Mouse (Mus musculus) heart, embryonic 12.5 days (tissue): ENCODE data around the gene Hist1h3d. TPM values are rescaled to one million over a fixed set of nuclear protein-coding genes. Genes with fewer than 3 reads are reported as not detected.
"Not testable (repeated sequence)": the region's sequence is repeated elsewhere in the genome, so short reads cannot be mapped to it uniquely, and the experiment has no call there.

Source experiments
- ATAC-seq: fragments of 200-750 bp; cut with Nextera tagmentation; 2 replicates; pipeline ENCODE4 v1.8.0; 2017; ENCODE audit warnings: moderate TSS enrichment, moderate library complexity; ENCODE audit not compliant: insufficient number of reproducible peaks, low FRiP score
- H3K27ac ChIP-seq: fragments of 300-500 bp; sonication (generic); 2 replicates; pipeline ENCODE4 v1.5.1; 2016; ENCODE audit warnings: mild to moderate bottlenecking, moderate library complexity; ENCODE audit not compliant: poor library complexity, severe bottlenecking
- H3K27me3 ChIP-seq: fragments of 300-500 bp; sonication (generic); replicated peaks from 2 replicates; pipeline ENCODE4 v1.6.1; 2016; ENCODE audit warnings: mild to moderate bottlenecking, moderate library complexity
- H3K36me3 ChIP-seq: fragments of 300-500 bp; sonication (generic); 2 replicates; pipeline ENCODE4 v1.6.1; 2016; ENCODE audit warnings: mild to moderate bottlenecking, moderate library complexity
- H3K4me1 ChIP-seq: fragments of 300-500 bp; sonication (generic); replicated peaks from 2 replicates; pipeline ENCODE4 v1.6.1; 2016; ENCODE audit warnings: mild to moderate bottlenecking
- H3K4me2 ChIP-seq: fragments of 300-500 bp; sonication (generic); 2 replicates; pipeline ENCODE4 v1.6.1; 2016; ENCODE audit warnings: mild to moderate bottlenecking, moderate library complexity
- H3K4me3 ChIP-seq: fragments of 300-500 bp; sonication (generic); 2 replicates; pipeline ENCODE4 v1.5.1; 2016; ENCODE audit warnings: mild to moderate bottlenecking
- H3K9ac ChIP-seq: fragments of 300-500 bp; sonication (generic); 2 replicates; pipeline ENCODE4 v1.6.1; 2016; ENCODE audit warnings: mild to moderate bottlenecking, moderate library complexity
- H3K9me3 ChIP-seq: fragments of 300-500 bp; sonication (generic); replicated peaks from 2 replicates; pipeline ENCODE4 v1.6.1; 2016; ENCODE audit warnings: mild to moderate bottlenecking, moderate library complexity
- WGBS: fragments of 180-500 bp; shearing (Covaris S2); methylation state at CpG from one replicate; pipeline ENCODE4 v1.1.7; 2016; 5-methylcytosine and 5-hydroxymethylcytosine counted together
- polyA plus RNA-seq: library from polyadenylated mRNA; unstranded; fragments of >200 nt; fragmentation: Nextera tagmentation; extraction: Ambion mirVana; gene quantifications from 2 replicates; pipeline ENCODE4 v1.2.1, GENCODE M21; 2016

The Hist1h3d gene
- polyA plus RNA-seq, 1 experiment from 2014 or later: 1.4 TPM

- H3K4me1 ChIP-seq: peaks cover 5% of the 10 kb centered on the region; the same call in 1 of the 2 replicates
- H3K4me3 ChIP-seq: peak within 1 kb of the TSS; percentile 57
- peak within 1 kb of the TSS; percentile 74 for H3K9ac ChIP-seq
- under 1% methylated on average over 26 of the region's 45 CpGs for WGBS
- peak within 1 kb of the TSS; percentile 94 for H3K27ac ChIP-seq
- H3K27me3 ChIP-seq: no peaks in the 10 kb centered on the region
- ATAC-seq: peak; percentile 90
- peak within 1 kb of the TSS; percentile 82 for H3K4me2 ChIP-seq
- no peaks in the 10 kb centered on the region for H3K9me3 ChIP-seq
- no peaks in the 10 kb centered on the region for H3K36me3 ChIP-seq
These were observed 31.4 kb upstream of the Hist1h3d start, which contains the start of gene Hist1h3f for GRCm38 (mm10) chr13:23543965-23544786. Hist1h3f (plus strand) TSS chr13:23544052.

GRCm38 (mm10) chr13:23544787-23545120, 30.8 kb upstream of the Hist1h3d start:
- not testable (repeated sequence) for H3K36me3 ChIP-seq, H3K4me1 ChIP-seq, H3K9me3 ChIP-seq, H3K27me3 ChIP-seq
- under 1% methylated on average over 12 of the region's 14 CpGs for WGBS
- Histone ChIP-seq H3K4me2 (peak overlapping the region; percentile 58), H3K9ac (peak overlapping the region; percentile 74; the same call in 1 of the 2 replicates), H3K4me3 (peak overlapping the region; percentile 57), H3K27ac (peak overlapping the region; percentile 94)
- peak; percentile 42 for ATAC-seq

- no peak overlapping the region for H3K4me3 ChIP-seq
- H3K9ac ChIP-seq: no peak overlapping the region
- peaks cover 9% of the 10 kb centered on the region for H3K4me1 ChIP-seq
- H3K9me3 ChIP-seq: no peaks in the 10 kb centered on the region
- WGBS: 71% methylated on average over 5 of the region's 5 CpGs
- no peaks in the 10 kb centered on the region for H3K27me3 ChIP-seq
- ATAC-seq: no peak
- H3K36me3 ChIP-seq: no peaks in the 10 kb centered on the region
- no peak overlapping the region for H3K27ac ChIP-seq
- no peak overlapping the region for H3K4me2 ChIP-seq
These were observed 28.9 kb upstream of the Hist1h3d start for GRCm38 (mm10) chr13:23546694-23547093.

- ATAC-seq: no peak
- Histone ChIP-seq H3K27ac (peak overlapping the region; percentile 87), H3K4me3 (peak overlapping the region; percentile 55), H3K27me3 (no peaks in the 10 kb centered on the region), H3K9me3 (no peaks in the 10 kb centered on the region), H3K36me3 (no peaks in the 10 kb centered on the region), H3K4me2 (peak overlapping the region; percentile 77), H3K4me1 (peaks cover 6% of the 10 kb centered on the region), H3K9ac (peak overlapping the region; percentile 75)
- WGBS: 6% methylated on average over 3 of the region's 3 CpGs
These were observed 24.8 kb upstream of the Hist1h3d start for GRCm38 (mm10) chr13:23550761-23551145.

GRCm38 (mm10) chr13:23551146-23551834, 24.3 kb upstream of the Hist1h3d start, which contains the start of gene Hist1h4f:
Hist1h4f (minus strand) TSS chr13:23551648.
- under 1% methylated on average over 47 of the region's 47 CpGs for WGBS
- peak within 1 kb of the TSS; percentile 75 for H3K9ac ChIP-seq
- H3K27ac ChIP-seq: peak within 1 kb of the TSS; percentile 87
- not testable (repeated sequence) for H3K27me3 ChIP-seq, H3K36me3 ChIP-seq, H3K4me1 ChIP-seq, H3K9me3 ChIP-seq
- H3K4me2 ChIP-seq: peak within 1 kb of the TSS; percentile 77
- H3K4me3 ChIP-seq: peak within 1 kb of the TSS; percentile 55
- peak; percentile 86 for ATAC-seq

- no peaks in the 10 kb centered on the region for H3K27me3 ChIP-seq
- no peaks in the 10 kb centered on the region for H3K9me3 ChIP-seq
- peak overlapping the region; percentile 87 for H3K27ac ChIP-seq
- peak overlapping the region; percentile 75; the same call in 1 of the 2 replicates for H3K9ac ChIP-seq
- peak overlapping the region; percentile 55; the same call in 1 of the 2 replicates for H3K4me3 ChIP-seq
- H3K36me3 ChIP-seq: no peaks in the 10 kb centered on the region
- H3K4me1 ChIP-seq: peaks cover 9% of the 10 kb centered on the region
- H3K4me2 ChIP-seq: peak overlapping the region; percentile 77
- ATAC-seq: no peak
- WGBS: 56% methylated on average over 8 of the region's 8 CpGs
These were observed 23.3 kb upstream of the Hist1h3d start for GRCm38 (mm10) chr13:23551931-23552914.

- H3K4me1 ChIP-seq: peaks cover 9% of the 10 kb centered on the region
- no peak within 1 kb of the TSS for H3K9ac ChIP-seq
- H3K27ac ChIP-seq: peak within 1 kb of the TSS; percentile 99
- H3K9me3 ChIP-seq: no peaks in the 10 kb centered on the region
- no peaks in the 10 kb centered on the region for H3K27me3 ChIP-seq
- no peaks in the 10 kb centered on the region for H3K36me3 ChIP-seq
- H3K4me3 ChIP-seq: no peak within 1 kb of the TSS
- H3K4me2 ChIP-seq: peak within 1 kb of the TSS; percentile 7; the same call in 1 of the 2 replicates
- no peak for ATAC-seq
These were observed 22.6 kb upstream of the Hist1h3d start, which contains the start of gene Hist1h1d for GRCm38 (mm10) chr13:23552962-23553361. Hist1h1d (plus strand) TSS chr13:23553262.

- Histone ChIP-seq H3K4me3 (peak overlapping the region; percentile 71), H3K27me3 (no peaks in the 10 kb centered on the region), H3K4me1 (peaks cover 9% of the 10 kb centered on the region), H3K36me3 (no peaks in the 10 kb centered on the region), H3K27ac (peak overlapping the region; percentile 99), H3K4me2 (peak overlapping the region; percentile 100), H3K9me3 (no peaks in the 10 kb centered on the region), H3K9ac (peak overlapping the region; percentile 98)
- no peak for ATAC-seq
- WGBS: 25% methylated on average over 9 of the region's 9 CpGs
These were observed 21.2 kb upstream of the Hist1h3d start for GRCm38 (mm10) chr13:23554393-23554792.

GRCm38 (mm10) chr13:23554925-23555838, 20.4 kb upstream of the Hist1h3d start:
- Histone ChIP-seq H3K4me2 (peak overlapping the region; percentile 100), H3K4me1 (peaks cover 9% of the 10 kb centered on the region), H3K36me3 (no peaks in the 10 kb centered on the region), H3K9me3 (no peaks in the 10 kb centered on the region), H3K4me3 (peak overlapping the region; percentile 71), H3K9ac (peak overlapping the region; percentile 98), H3K27me3 (no peaks in the 10 kb centered on the region), H3K27ac (peak overlapping the region; percentile 99)
- peak; percentile 86 for ATAC-seq
- under 1% methylated on average over 54 of the region's 54 CpGs for whole genome bisulfite sequencing
